Mouse (Mus musculus): Measurements from ENCODE around the gene Rbfox3.

Gene Rbfox3

GRCm38 (mm10) chr11:118881786-118882495 lies 29.5 kb downstream of the Rbfox3 start:
- peak in 1 of 2 experiments; percentile 61 for DNase-seq (ENCODE audit: low spot score in 2 of 2)

- no peak for DNase-seq (ENCODE audit: low spot score in 2 of 2)
Observed at GRCm38 (mm10) chr11:118879466-118880150, 31.8 kb downstream of the Rbfox3 start.

GRCm38 (mm10) chr11:118878605-118879245 lies 32.7 kb downstream of the Rbfox3 start:
- no peak for DNase-seq (ENCODE audit: low spot score in 2 of 2)

- no peak for DNase-seq (ENCODE audit: low spot score in 2 of 2)
Observed at GRCm38 (mm10) chr11:118875243-118875897, 36.0 kb downstream of the Rbfox3 start.

GRCm38 (mm10) chr11:118874487-118875095 lies 36.8 kb downstream of the Rbfox3 start:
- DNase-seq (ENCODE audit: low spot score in 2 of 2), result no peak

- no peak for DNase-seq (ENCODE audit: low spot score in 2 of 2)
Observed at GRCm38 (mm10) chr11:118874022-118874421, 37.4 kb downstream of the Rbfox3 start.

GRCm38 (mm10) chr11:118871527-118871926 lies 39.9 kb downstream of the Rbfox3 start:
- DNase-seq (ENCODE audit: low spot score in 2 of 2), result no peak

- DNase-seq (ENCODE audit: low spot score in 2 of 2), result no peak
Observed at GRCm38 (mm10) chr11:118863360-118863759, 48.0 kb downstream of the Rbfox3 start.

GRCm38 (mm10) chr11:118861801-118862431 lies 49.5 kb downstream of the Rbfox3 start:
- DNase-seq (ENCODE audit: low spot score in 2 of 2), result peak; percentile 71 to 78

- no peak for DNase-seq (ENCODE audit: low spot score in 2 of 2)
Observed at GRCm38 (mm10) chr11:118861246-118861645, 50.2 kb downstream of the Rbfox3 start.

GRCm38 (mm10) chr11:118860812-118861211 lies 50.6 kb downstream of the Rbfox3 start:
- DNase-seq (ENCODE audit: low spot score in 2 of 2), result no peak

GRCm38 (mm10) chr11:118859839-118860238 lies 51.6 kb downstream of the Rbfox3 start:
- DNase-seq (ENCODE audit: low spot score in 2 of 2), result no peak

- DNase-seq (ENCODE audit: low spot score in 2 of 2), result no peak
Observed at GRCm38 (mm10) chr11:118858305-118858704, 53.1 kb downstream of the Rbfox3 start.

- no peak for DNase-seq (ENCODE audit: low spot score in 2 of 2)
Observed at GRCm38 (mm10) chr11:118851391-118851790, 60.0 kb downstream of the Rbfox3 start.

GRCm38 (mm10) chr11:118847986-118848385 lies 63.4 kb downstream of the Rbfox3 start:
- no peak for DNase-seq (ENCODE audit: low spot score in 2 of 2)

GRCm38 (mm10) chr11:118840992-118841391 lies 70.4 kb downstream of the Rbfox3 start:
- no peak for DNase-seq (ENCODE audit: low spot score in 2 of 2)

GRCm38 (mm10) chr11:118838167-118838566 lies 73.2 kb downstream of the Rbfox3 start:
- no peak for DNase-seq (ENCODE audit: low spot score in 2 of 2)

GRCm38 (mm10) chr11:118836889-118837288 lies 74.5 kb downstream of the Rbfox3 start:
- DNase-seq (ENCODE audit: low spot score in 2 of 2), result no peak

GRCm38 (mm10) chr11:118832793-118833481 lies 78.5 kb downstream of the Rbfox3 start:
- DNase-seq (ENCODE audit: low spot score in 2 of 2), result no peak

GRCm38 (mm10) chr11:118831730-118832129 lies 79.7 kb downstream of the Rbfox3 start:
- DNase-seq (ENCODE audit: low spot score in 2 of 2), result no peak
